Comparison of ENCODE assay signal across 17 mouse cellular contexts in the genomic region with DNA sequence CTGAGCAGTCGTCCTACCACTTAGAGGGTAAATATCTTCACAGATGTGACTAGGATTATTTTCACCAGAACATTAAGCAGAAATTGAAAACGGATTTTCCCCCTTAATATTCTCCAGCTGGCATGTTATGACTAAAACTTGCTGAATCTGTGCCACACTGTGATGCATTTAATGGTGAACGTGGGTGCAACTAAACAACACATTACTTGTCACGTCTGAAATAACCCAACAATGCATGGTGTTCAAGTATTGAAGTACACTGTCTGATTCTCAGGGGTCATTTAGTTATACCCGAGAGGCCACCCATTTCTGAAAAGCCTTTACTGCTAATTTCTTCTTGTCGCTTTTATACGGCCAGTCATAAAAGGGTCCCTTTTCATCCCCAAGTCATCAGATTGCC.
"Had no signal": no experiment of that assay in that cellular context is flagged by ENCODE, and none has a peak within 500 bp of the region (broad histone marks: within the 10 kb centered on the region; RNA-seq: fewer than 3 reads in every experiment).

No protein-coding gene starts in this region.

- H3K27ac ChIP-seq: layer of hippocampus, adult 2 months; limb, embryonic 10.5 days; limb, embryonic 13.5 days; liver, embryonic 13.5 days; stomach, embryonic 15.5 days had no signal

- DNase-seq: kidney, adult 2 months; kidney, postnatal 10 days; kidney, postnatal 36 days; layer of hippocampus, adult 9-11 months; liver, embryonic 13.5 days; lung, adult 2 months; lung, postnatal 14 days; lung, postnatal 4 days; retina, postnatal 1 day; right cerebral cortex, postnatal 25 days; spleen, adult 18-20 months; thymus, postnatal 25 days had no signal

- H3K4me3 ChIP-seq: layer of hippocampus, adult 2 months; limb, embryonic 10.5 days; limb, embryonic 13.5 days; liver, embryonic 13.5 days; myocyte; stomach, embryonic 15.5 days had no signal
